Mouse (Mus musculus) liver, embryonic 14.5 days (tissue): ENCODE results near the gene Slc13a3.

Experiments used
- CTCF ChIP-seq: IDR thresholded peaks from 2 replicates; pipeline ENCODE4 v1.5.1; 2016; ENCODE audit warnings: antibody characterized with exemption, low read depth, control low read depth
- EP300 ChIP-seq: IDR thresholded peaks from 2 replicates; pipeline ENCODE4 v1.6.1; 2016; ENCODE audit warnings: antibody characterized with exemption, low read depth

GRCm38 (mm10) chr2:165486401-165486800 lies 13.4 kb upstream of the Slc13a3 start:
- TF ChIP-seq EP300 (no peak), CTCF (no peak)
